Mouse (Mus musculus): ENCODE measurements around the gene Gm4027. TPM values are rescaled to one million over a fixed set of nuclear protein-coding genes. Genes with fewer than 3 reads are reported as not detected.
"Not testable (repeated sequence)": the region's sequence is repeated elsewhere in the genome, so short reads cannot be mapped to it uniquely, and the experiment has no call there.

The Gm4027 gene
- 0.13 TPM for polyA plus RNA-seq (2021)

DNA sequence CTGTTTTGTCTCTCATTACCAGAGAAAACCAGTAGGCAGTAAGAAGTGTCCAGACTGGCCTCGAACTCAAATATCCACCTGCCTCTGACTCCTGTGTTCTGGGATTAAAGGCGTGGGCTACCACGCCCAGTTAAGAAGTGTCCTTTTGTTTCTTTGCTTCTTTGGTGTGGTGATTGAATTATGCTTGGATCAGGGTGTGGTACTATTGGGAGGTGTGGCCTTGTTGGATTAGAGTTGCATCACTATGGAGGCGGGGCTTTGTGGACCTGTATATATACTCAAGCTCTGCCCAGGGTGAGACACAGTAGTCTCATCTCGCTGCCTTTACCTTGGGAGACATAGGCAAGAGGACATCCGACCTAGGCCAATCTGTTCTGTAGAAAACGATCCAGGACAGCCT lies at the start of gene Gm4027:
Gene Gm4027 (plus strand): TSS at position 301 of the 400 bp plus-strand sequence.
- H3K27me3 ChIP-seq; ATAC-seq; POLR2A ChIA-PET; CTCF ChIA-PET; DNase-seq (ENCODE audit: low read depth, low spot score); in situ Hi-C loops (cut with MboI; ENCODE audit: low pct_unique_long_range_greater_than_20kb): not testable (repeated sequence)

DNA sequence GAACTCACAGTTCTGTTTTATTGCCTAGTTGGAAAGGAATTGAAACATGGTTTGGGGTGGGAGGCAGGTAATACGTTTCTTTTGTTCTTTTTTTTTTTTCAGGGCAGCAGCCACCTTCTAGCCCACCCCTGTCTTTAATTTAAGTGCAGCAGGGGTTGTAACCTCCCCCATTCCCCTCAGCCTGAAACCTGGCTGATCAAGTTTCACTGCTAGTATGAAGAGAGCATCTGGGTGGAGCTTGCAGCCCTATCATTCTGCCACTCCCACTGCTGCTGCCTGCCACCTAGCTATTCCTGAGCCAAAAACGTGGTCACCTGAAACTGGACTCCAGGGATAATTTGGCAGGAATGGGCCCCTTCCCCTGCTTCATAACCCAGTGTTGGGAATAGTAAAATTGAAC lies 17.3 kb upstream of the Gm4027 start:
- CTCF ChIA-PET; in situ Hi-C loops (cut with MboI; ENCODE audit: low pct_unique_long_range_greater_than_20kb); POLR2A ChIA-PET; ATAC-seq; H3K27me3 ChIP-seq; DNase-seq (ENCODE audit: low read depth, low spot score): not testable (repeated sequence)

DNA sequence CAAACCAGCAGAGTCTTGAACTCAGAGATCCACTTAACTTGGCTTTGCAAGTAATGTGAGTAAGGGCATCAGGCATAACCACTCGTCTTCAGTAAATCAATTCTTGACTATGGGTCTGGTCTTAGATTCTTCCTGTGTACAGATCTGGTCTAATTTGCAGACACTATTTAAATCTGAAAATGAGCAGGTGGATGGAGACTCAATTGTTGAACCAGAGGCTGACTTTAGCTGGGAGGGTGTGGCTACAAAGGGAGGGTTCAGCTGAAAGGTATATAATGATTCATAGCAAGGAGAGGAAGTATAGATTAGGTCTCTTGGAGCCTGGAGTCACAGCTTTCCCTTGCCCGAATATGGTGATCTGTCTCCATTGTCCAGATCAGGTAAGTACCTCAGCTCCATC lies 16.3 kb upstream of the Gm4027 start, which contains the start of gene Oog1:
Gene Oog1 (plus strand): TSS at position 301 of the 400 bp plus-strand sequence.
- POLR2A ChIA-PET; DNase-seq (ENCODE audit: low read depth, low spot score); in situ Hi-C loops (cut with MboI; ENCODE audit: low pct_unique_long_range_greater_than_20kb); CTCF ChIA-PET; ATAC-seq; H3K27me3 ChIP-seq: not testable (repeated sequence)

DNA sequence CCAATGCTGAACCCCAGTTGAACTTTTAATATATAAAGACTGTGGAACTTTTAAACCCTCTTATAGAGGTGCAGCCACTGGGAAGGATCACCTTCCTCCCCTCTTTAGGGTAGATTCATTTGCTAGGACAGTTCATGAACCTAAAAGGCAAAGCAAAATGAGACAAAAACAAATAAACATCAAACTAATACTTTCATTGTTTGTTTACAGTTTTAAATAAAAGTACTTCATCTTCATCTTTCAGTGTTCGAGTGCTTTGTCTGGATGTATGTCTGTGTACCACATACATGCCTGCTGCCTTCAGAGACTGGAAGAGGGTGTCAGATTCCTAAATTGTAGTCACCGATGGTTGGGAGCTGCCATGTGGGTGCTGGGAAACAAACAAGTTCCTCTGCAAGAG lies 25.9 kb downstream of the Gm4027 start, which contains the start of gene Gm16381:
Gene Gm16381 (minus strand): TSS at position 101 of the 400 bp plus-strand sequence.
- CTCF ChIA-PET; H3K27me3 ChIP-seq; POLR2A ChIA-PET; in situ Hi-C loops (cut with MboI; ENCODE audit: low pct_unique_long_range_greater_than_20kb); ATAC-seq; DNase-seq (ENCODE audit: low read depth, low spot score): not testable (repeated sequence)

GRCm38 (mm10) chr12:87652916-87653703 lies 34.4 kb downstream of the Gm4027 start:
- ATAC-seq; in situ Hi-C loops (cut with MboI; ENCODE audit: low pct_unique_long_range_greater_than_20kb); POLR2A ChIA-PET; DNase-seq (ENCODE audit: low read depth, low spot score); H3K27me3 ChIP-seq; CTCF ChIA-PET: not testable (repeated sequence)

Other genes with a start within 250 kb of the Gm4027 start
- gene Sptlc2, start 230.5 kb upstream of the Gm4027 start, polyA plus RNA-seq (2021), result 164 TPM
- 138 TPM for gene Slirp, start 175.0 kb upstream of the Gm4027 start, polyA plus RNA-seq (2021)
- 15.5 TPM for gene Alkbh1, start 174.9 kb upstream of the Gm4027 start, polyA plus RNA-seq (2021)
- gene Snw1, start 146.6 kb upstream of the Gm4027 start, polyA plus RNA-seq (2021), result 99.2 TPM
- gene Gm5788, start 124.1 kb upstream of the Gm4027 start, polyA plus RNA-seq (2021), result not detected
- 0.27 TPM for gene Gm8300, start 104.6 kb upstream of the Gm4027 start, polyA plus RNA-seq (2021)
- 0.19 TPM for gene Oog1, start 16.2 kb upstream of the Gm4027 start, polyA plus RNA-seq (2021)
- gene Gm16381, start 25.8 kb downstream of the Gm4027 start, polyA plus RNA-seq (2021), result not detected
- gene Gm21319, start 156.9 kb downstream of the Gm4027 start, polyA plus RNA-seq (2021), result not detected
- not detected for gene Gm21936, start 176.6 kb downstream of the Gm4027 start, polyA plus RNA-seq (2021)
- not detected for gene BB287469, start 197.7 kb downstream of the Gm4027 start, polyA plus RNA-seq (2021)
- not detected for gene Gm2001, start 223.5 kb downstream of the Gm4027 start, polyA plus RNA-seq (2021)

All from Patski (cell line).